Mouse (Mus musculus) heart, adult 8-10 months (tissue): ENCODE data around the gene Svop. TPM values are rescaled to one million over a fixed set of nuclear protein-coding genes. Genes with fewer than 3 reads are reported as not detected.

ENCODE experiments used
- DNase-seq: peaks from one replicate; pipeline ENCODE4 v3.0.0; 2022; ENCODE audit warnings: low spot score
- total RNA-seq, 4 experiments: library from RNA; stranded (reverse); gene quantifications; 2 replicates each; pipeline ENCODE4 v1.2.4; 2022

Gene Svop
- total RNA-seq, 4 experiments from 2014 or later = not detected

DNA sequence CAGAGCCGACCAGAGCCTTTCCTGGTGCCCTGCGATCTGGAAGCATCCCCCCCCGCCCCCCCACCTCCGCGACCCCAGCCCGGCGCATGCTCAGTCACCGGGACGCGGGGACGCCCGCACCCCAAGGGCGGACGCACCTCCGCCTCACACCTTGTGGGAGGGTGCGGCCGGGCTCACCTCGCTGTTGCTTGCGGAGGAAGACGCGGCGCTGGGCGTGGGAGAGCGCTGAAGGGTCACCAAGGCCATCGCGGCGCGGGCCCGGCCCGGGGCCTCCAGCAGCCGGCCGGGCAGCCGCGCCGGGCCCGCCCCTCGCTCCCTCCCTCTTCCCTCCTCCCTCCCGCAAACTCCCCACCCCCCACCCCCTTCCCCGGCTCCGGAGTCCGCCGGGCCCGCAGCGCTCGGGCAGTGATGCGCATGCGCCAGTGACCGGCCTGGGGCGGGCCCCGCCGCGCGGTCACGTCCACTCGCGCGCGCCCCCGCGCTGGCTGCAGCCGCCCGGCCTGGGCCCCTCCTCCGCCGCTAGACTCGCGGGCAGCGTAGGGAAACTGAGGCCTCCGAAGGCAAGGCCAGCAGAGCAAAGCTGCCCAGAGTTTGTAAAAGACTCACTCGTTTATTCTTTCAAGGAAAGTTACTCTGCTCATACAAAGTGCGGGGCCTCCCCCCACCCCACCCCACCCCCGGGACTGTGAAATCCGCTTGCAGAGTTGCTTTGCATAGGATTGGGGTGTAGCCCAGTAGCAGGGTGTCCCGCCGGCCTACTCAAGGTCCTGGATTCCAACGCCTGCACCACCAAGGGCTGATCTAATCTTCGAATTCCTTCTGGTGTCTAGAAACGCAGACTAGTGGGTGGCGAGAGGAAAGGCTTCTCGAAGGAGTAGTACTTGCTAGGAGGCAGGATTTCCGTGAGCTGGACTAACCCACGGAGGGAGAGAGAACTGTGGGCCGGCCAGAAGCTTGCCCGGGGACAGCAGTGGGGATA, 97.6 kb downstream of the Svop start, which contains the start of gene Ssh1:
Gene Ssh1 (minus strand): TSS at position 408 of the 979 bp plus-strand sequence.
- DNase-seq = peak; percentile 86

- DNase-seq = peak; percentile 33
Observed at GRCm38 (mm10) chr5:113993031-113993486, 98.3 kb downstream of the Svop start.

GRCm38 (mm10) chr5:113992339-113992831, 99.0 kb downstream of the Svop start:
- DNase-seq = peak; percentile 49

- DNase-seq = no peak
Observed at GRCm38 (mm10) chr5:113991141-113991540, 100.2 kb downstream of the Svop start.

DNA sequence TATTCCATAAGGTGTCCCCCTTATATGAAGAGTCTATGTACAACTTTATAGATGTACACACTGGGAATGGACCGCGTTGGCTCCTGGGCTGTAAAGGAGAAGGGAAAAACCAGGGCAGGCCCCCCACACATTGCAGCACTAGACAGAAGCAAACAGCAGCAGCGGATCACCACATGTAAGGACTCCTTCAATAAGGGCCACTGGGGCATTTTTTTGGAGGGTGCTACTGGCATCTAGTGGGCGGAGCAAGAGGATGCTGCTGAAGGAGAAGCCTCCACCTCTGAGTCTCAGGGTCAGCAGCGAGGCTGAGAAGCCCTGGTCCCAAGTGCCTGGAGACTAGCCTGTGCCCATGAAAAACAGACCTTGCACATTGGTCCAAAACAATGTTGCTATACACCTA, 100.8 kb downstream of the Svop start:
- no peak for DNase-seq

- no peak for DNase-seq
Observed at GRCm38 (mm10) chr5:113989437-113990024, 101.8 kb downstream of the Svop start.

GRCm38 (mm10) chr5:113986182-113986961, 105.0 kb downstream of the Svop start:
- peak; percentile 84 for DNase-seq

DNA sequence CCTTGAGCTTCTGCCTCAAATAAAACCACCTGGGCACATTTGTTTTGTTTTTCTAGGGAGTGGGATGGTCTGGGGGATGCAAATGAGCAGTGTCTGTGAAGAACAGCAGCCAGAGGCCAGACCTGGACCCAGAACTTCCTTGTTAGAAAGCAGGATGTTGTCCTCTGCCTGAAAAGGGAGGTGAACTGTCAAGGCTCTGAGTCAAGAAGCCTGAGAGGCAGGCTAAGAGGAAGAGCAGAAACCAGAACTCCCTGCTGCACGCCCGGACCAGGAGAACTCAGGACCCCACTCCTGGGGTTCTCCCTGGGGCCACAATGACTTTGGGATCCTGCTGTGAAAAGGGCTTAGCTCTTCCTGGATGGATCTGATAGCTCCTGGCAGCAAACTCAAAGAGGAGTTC, 105.6 kb downstream of the Svop start:
- no peak for DNase-seq

GRCm38 (mm10) chr5:113984025-113984740, 107.2 kb downstream of the Svop start:
- no peak for DNase-seq

- DNase-seq = no peak
Observed at GRCm38 (mm10) chr5:113983541-113983940, 107.8 kb downstream of the Svop start.

DNA sequence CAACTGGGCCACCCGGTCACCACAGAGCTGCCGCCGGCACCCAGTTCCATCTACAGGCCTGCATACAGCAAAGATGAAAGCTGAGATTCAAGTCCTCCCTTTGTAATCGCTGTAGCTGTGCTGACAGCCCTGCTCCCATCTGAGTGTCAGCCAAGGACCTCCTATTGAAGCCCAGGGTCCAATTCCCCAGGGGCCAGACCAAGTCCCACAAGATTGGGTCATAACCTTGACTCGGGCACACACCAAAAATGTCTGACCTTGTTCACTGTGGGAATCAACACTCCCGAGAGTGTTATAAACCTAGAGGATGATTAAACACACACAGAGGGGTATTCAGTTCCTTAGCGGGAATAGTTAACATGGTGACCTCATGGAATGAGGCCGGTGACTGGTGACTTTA, 109.5 kb downstream of the Svop start:
- DNase-seq = no peak

DNA sequence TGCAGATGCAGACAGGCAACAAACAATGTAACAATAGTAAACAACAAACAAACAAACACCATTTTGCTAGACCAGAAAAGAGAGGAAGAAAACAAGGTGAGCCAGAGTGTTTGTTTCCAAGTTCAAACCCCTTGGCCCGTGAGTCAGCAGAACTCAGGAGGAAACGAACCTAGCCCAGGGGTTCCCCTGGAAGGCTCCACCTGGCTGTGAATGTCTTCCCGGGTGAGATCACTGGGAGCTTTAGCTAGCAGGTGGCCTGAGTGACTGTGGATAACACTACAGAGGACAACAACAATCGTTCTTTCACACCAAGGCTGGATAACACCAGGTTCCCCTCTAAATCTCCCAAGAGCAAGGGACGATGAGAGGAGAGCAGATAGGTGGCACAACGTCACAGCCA, 110.2 kb downstream of the Svop start:
- DNase-seq = no peak

DNA sequence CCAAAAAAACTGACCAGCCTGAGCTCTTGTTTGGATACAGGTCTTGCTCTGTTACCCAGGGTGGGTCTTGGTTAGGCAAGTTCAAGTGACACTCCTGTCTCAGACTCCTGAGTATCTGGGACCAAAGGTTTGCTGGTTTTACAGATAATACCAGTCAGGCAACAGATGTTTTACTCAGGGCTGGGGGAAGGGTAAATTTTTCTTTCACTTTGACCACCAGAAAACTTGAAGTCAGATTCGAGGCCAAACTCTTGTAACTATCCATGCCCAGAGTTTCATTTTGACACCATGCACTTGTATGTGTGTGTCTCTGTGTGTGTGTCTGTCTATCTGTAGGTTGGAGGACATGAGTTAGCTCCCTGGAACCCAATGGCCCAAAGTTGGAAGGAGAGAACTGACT, 110.9 kb downstream of the Svop start:
- no peak for DNase-seq

DNA sequence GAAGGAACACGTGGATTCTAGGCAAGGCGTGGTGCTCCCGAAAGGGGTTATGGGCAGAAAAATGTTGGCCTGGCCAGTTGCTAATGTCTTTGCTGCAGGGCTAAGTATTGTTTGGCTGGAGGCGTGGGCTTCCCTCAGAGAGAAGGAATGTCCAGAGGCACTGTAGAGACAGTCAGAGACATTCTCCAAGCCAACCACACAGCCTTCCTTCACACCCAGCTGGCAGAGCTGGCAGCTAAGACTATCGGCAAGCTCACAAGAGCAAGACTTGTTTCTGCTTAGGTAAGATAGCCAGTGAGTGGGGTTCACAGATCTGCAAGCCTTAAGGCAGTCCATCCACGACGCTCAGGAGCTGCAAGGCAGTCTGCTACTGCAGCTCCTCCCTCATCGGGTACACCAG, 114.1 kb downstream of the Svop start:
- no peak for DNase-seq

Other genes with a start within 250 kb of the Svop start
- 10 to 100 TPM; 21.9 to 30.3 (median 23.7) TPM for gene Coro1c, start 182.8 kb downstream of the Svop start, total RNA-seq
- 10 to 100 TPM; 12.3 to 16.8 (median 13.4) TPM for gene Ssh1, start 97.7 kb downstream of the Svop start, total RNA-seq
- gene Dao, start 87.9 kb downstream of the Svop start, total RNA-seq = not detected
- 10 to 100 TPM in 3 of 4 experiments, 1 to 10 TPM in 1; 9.6 to 13.2 (median 12.0) TPM for gene Usp30, start 26.1 kb downstream of the Svop start, total RNA-seq
- gene Alkbh2, start 36.6 kb upstream of the Svop start, total RNA-seq = 1 to 10 TPM in 2 of 4 experiments, under 1 TPM in 2; 0.83 to 1.8 (median 0.97) TPM
- 10 to 100 TPM; 21.5 to 30.1 (median 24.2) TPM for gene Ung, start 38.8 kb upstream of the Svop start, total RNA-seq
- 100 to 1,000 TPM; 231 to 252 (median 245) TPM for gene Acacb, start 55.0 kb upstream of the Svop start, total RNA-seq
- not detected for gene Foxn4, start 182.2 kb upstream of the Svop start, total RNA-seq
- gene Myo1h, start 197.6 kb upstream of the Svop start, total RNA-seq = under 1 TPM; 0.19 to 0.31 (median 0.22) TPM